Mouse (Mus musculus) olfactory bulb, adult 2 months (tissue): ENCODE data around the gene Zswim4.

ENCODE experiments used
- CTCF ChIP-seq: fragments of 200-500 bp; IDR thresholded peaks from 2 replicates; pipeline ENCODE4 v1.5.1; 2012; ENCODE audit warnings: low read depth, mild to moderate bottlenecking, low read length, moderate library complexity; ENCODE audit not compliant: insufficient read depth
- POLR2A ChIP-seq: fragments of 200-500 bp; IDR thresholded peaks from 2 replicates; pipeline ENCODE4 v1.6.1; 2012; ENCODE audit warnings: mild to moderate bottlenecking, low read depth, low read length, moderate library complexity; ENCODE audit not compliant: insufficient read depth

- TF ChIP-seq POLR2A (no peak), CTCF (no peak)
These were observed 59.5 kb downstream of the Zswim4 start for GRCm38 (mm10) chr8:84177405-84177804.
